Mouse (Mus musculus) G1E (cell line): ENCODE results near the gene Patl1. TPM values are rescaled to one million over a fixed set of nuclear protein-coding genes. Genes with fewer than 3 reads are reported as not detected.

Experiments used
- ATAC-seq: 2 replicates; pipeline ENCODE4 v1.8.0; 2016; ENCODE audit warnings: mild to moderate bottlenecking; ENCODE audit not compliant: insufficient number of reproducible peaks, poor library complexity, low FRiP score, severe bottlenecking; ENCODE audit errors: extremely low read depth
- DNase-seq: peaks from one replicate; pipeline ENCODE4 v3.0.0; 2012; ENCODE audit warnings: low spot score
- H3K27me3 ChIP-seq: 2 replicates; pipeline ENCODE4 v1.6.1; 2012; ENCODE audit warnings: mild to moderate bottlenecking, low read length, inconsistent platforms; ENCODE audit not compliant: insufficient read depth
- H3K36me3 ChIP-seq: replicated peaks from 2 replicates; pipeline ENCODE3; 2012; ENCODE audit warnings: mild to moderate bottlenecking, inconsistent platforms
- H3K4me1 ChIP-seq: 2 replicates; pipeline ENCODE4 v1.6.1; 2012; ENCODE audit warnings: low read depth, low read length, inconsistent platforms, mixed read lengths; ENCODE audit not compliant: insufficient read depth
- H3K4me3 ChIP-seq: 2 replicates; pipeline ENCODE4 v1.5.1; 2012; ENCODE audit warnings: low read depth, mild to moderate bottlenecking, inconsistent platforms, low read length, moderate library complexity, mixed read lengths
- H3K9me3 ChIP-seq: replicated peaks from 2 replicates; pipeline ENCODE4 v1.6.1; 2012; ENCODE audit warnings: inconsistent platforms
- CTCF ChIP-seq: IDR thresholded peaks from 2 replicates; pipeline ENCODE4 v1.5.1; 2012; ENCODE audit warnings: low read depth, low read length, inconsistent platforms, mixed read lengths
- GATA1 ChIP-seq: IDR thresholded peaks from 2 replicates; pipeline ENCODE4 v1.6.1; 2012; ENCODE audit warnings: borderline replicate concordance, low read length, inconsistent platforms, mixed read lengths
- GATA2 ChIP-seq: IDR thresholded peaks from 2 replicates; pipeline ENCODE4 v1.6.1; 2012; ENCODE audit warnings: low read depth, low read length, inconsistent platforms, borderline replicate concordance
- POLR2AphosphoS5 ChIP-seq: IDR thresholded peaks from 2 replicates; pipeline ENCODE4 v1.6.1; 2012; ENCODE audit warnings: low read depth, low read length, inconsistent platforms; ENCODE audit not compliant: insufficient replicate concordance
- TAL1 ChIP-seq: conservative IDR thresholded peaks from 2 replicates; pipeline ENCODE4 v1.6.1; 2012; ENCODE audit warnings: low read depth, low read length, inconsistent platforms, mixed read lengths
- polyA plus RNA-seq: library from polyadenylated mRNA; stranded (reverse); fragments of >175 nt; gene quantifications from 2 replicates; pipeline ENCODE4 v1.2.3, GENCODE M21; 2012
- total RNA-seq, 2 experiments: library from RNA; stranded (forward) in 1 of 2; stranded (reverse) in 1 of 2; fragments of 200-1000 nt in 1 of 2; fragments of >200 nt in 1 of 2; fragmentation: Nextera tagmentation in 1 of 2; gene quantifications; 2 replicates each; pipeline ENCODE4 v1.2.3; 2014 to 2017

Patl1 gene
- total and polyA plus RNA-seq, 3 experiments: 17.7 to 59.4 (median 20.4) TPM

DNA sequence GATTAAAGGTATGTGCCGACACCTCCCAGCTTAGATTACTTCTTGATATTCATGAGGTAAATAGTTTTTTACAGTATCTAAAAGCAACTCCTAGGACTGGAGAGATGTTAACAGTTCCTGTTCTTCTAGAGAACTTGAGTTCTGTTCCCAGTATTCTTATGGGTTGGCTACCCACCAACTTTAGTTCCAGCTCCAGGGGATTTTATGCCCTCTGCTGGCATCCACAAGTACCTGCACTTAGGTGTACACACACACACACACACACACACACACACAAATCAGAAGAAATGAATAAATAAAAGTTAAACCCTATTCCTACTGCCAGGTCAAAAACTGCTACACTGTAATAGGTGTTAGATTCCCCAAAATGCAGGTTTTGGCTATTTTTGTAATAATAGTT is 52.1 kb downstream of the Patl1 start:
- no peak for TF ChIP-seq CTCF
- TF ChIP-seq GATA2: no peak
- TF ChIP-seq TAL1: no peak
- no peak for TF ChIP-seq GATA1
- TF ChIP-seq POLR2AphosphoS5: no peak
- no peak for DNase-seq
- no peak for ATAC-seq
- Histone ChIP-seq H3K4me1 (peaks cover 25% of the 10 kb centered on the region), H3K4me3 (peak overlapping the region; percentile 69; the same call in 1 of the 2 replicates), H3K27me3 (peaks cover 5% of the 10 kb centered on the region; the same call in 1 of the 2 replicates), H3K36me3 (peaks cover 14% of the 10 kb centered on the region), H3K9me3 (no peaks in the 10 kb centered on the region)

DNA sequence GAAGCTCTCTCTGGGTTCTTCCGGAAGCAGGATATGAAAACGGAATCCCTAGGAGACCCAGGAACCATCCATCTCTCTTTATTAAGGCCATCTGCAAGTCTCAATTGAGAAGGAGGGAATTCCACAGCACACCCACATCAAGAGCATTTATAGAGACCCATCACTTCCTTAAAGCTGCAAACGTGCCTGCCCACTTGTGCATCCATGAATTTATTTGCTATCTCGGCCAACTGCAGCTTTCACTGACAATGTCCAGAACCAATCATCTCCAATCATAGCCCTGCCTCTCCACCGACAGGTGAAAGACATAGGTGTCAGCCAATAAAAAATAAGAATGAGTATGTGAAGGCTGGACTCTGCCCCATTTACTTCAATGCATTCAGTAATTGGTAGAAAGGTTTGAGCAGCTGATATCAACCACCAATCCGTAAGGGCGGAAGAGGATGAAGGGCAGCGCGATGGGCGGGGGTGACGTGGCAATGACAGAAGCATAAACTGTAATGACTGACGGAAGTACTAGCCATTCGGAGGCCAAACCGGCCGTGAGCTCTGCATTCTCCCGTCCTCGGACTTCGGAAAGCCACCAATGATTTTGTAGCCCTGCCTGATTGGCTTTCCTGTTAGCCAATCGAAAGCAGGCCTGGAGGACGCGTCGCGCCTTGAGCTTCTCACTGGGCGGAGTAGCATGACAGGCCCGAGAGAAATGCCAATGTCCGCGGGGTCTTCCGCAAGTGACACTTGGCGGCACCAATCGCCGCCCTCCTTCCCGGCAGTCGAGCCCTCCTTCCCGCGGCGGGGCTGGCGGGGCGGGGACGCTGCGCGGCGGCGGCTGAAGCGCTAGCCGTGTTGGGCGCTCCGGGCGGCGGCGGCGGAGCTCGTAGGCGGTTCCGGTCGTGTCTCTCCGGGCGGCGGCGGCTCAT is 53.1 kb downstream of the Patl1 start, which contains the start of gene Osbp:
TSS of gene Osbp (plus strand) at position 919 of the 920 bp plus-strand sequence.
- peak within 1 kb of the TSS; percentile 92 for H3K4me3 ChIP-seq
- no peaks in the 10 kb centered on the region for H3K9me3 ChIP-seq
- peaks cover 5% of the 10 kb centered on the region; the same call in 1 of the 2 replicates for H3K27me3 ChIP-seq
- peaks cover 23% of the 10 kb centered on the region for H3K36me3 ChIP-seq
- no peak for TF ChIP-seq GATA1
- H3K4me1 ChIP-seq: peaks cover 26% of the 10 kb centered on the region
- DNase-seq: peak; percentile 98
- peak; percentile 93 for ATAC-seq

DNA sequence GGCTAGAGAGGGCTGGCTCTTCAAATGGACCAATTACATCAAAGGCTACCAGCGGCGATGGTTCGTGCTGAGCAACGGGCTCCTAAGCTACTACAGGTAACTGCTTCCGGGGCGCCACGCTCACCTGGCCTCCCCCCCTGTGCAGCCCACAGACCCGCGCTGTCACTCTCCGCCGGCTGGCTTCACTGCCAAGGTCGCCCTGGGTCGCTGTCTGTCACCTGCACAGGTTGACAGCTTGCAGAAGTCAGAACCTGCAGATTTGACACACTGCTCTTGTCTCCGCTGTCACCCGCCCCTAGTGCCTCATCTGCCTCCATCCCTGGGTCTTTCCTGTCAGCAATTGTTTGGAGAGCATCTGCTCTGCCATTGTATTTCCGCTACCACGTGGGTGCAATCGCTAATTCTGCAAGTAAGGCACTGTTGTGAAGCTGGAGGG is 54.0 kb downstream of the Patl1 start:
- ATAC-seq: no peak
- TF ChIP-seq POLR2AphosphoS5 (no peak), GATA1 (no peak), GATA2 (no peak), TAL1 (no peak), CTCF (no peak)
- Histone ChIP-seq H3K27me3 (peaks cover 2% of the 10 kb centered on the region; the same call in 1 of the 2 replicates), H3K9me3 (no peaks in the 10 kb centered on the region), H3K4me3 (peak overlapping the region; percentile 92), H3K4me1 (peaks cover 26% of the 10 kb centered on the region), H3K36me3 (peaks cover 33% of the 10 kb centered on the region)
- peak; percentile 18 for DNase-seq

DNA sequence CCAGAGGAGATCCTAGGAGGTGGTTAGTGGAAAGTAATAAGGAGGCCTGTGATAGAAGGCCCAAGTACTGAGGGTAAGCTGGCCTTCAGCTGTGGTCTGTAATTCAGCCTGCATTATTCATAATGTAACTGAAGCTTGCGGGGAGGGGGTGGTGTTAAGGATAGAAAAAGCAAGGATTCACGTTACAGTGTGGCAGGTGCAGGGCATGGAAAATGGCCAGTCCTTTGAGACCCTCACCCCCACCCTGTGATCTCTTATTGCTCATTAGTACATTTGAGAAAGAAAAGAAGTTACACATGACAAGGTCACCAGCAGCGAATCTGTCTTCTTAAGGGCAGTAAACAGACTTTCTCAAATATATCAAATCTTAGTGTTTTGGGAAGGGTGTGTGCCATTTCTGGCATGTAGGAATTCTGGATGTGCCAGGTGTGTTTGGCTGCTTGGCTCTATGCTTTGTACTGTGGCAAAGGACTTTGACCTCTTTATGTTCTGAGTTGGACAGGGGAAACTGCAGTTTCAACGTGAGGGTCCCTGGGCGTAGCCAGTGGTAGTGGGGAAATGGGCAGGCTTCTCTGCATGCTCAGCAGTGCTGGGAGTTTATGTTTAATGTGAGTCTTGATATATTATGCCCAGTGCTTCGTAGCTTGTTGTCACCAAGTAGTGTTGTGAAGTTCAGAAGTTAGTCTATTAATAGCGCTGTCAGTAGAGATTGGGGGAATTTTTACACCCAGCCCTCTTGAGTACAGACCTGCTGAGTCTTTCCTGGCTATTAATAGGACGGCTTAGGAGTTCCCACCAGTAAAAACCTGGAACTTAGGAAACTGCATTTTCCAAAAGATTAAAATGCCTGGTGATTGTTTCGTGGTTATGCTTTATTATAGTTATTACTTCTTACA is 57.2 kb downstream of the Patl1 start:
- Histone ChIP-seq H3K4me3 (no peak overlapping the region), H3K27me3 (no peaks in the 10 kb centered on the region), H3K9me3 (no peaks in the 10 kb centered on the region), H3K4me1 (peaks cover 26% of the 10 kb centered on the region), H3K36me3 (peaks cover 65% of the 10 kb centered on the region)
- ATAC-seq: no peak
- TF ChIP-seq CTCF: no peak
- TF ChIP-seq GATA2: no peak
- TF ChIP-seq TAL1: no peak
- no peak for TF ChIP-seq GATA1
- no peak for TF ChIP-seq POLR2AphosphoS5
- DNase-seq: no peak

DNA sequence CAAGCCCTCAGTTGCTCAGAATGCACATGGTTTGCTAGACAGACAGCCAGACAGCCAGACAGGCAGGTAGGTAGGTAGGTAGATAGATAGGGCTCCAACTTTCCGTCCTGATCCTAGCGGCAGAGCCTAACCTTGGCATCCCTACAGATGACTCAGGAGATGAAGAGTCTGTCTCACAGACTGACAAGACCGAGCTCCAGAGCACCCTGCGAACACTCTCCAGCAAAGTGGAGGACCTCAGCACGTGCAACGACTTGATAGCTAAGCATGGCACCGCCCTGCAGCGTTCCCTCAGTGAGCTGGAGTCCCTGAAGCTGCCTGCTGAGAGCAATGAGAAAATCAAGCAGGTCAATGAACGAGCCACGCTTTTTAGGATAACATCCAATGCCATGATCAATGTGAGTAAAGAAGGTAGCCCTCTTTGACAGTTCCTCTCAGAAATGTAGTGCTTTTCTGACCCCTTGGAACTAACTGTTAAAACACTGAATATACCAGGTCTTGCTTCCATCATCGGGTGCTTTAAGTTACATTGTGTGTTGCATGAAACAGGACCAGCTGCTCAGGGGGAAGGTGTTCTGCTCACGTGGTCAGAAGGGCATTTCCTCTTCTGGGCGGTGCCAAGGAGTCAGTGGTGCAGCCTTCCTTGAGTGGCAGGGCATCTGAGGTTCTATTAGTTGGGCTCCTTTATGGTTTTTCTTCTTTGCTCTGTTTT is 61.5 kb downstream of the Patl1 start:
- Histone ChIP-seq H3K4me3 (no peak overlapping the region), H3K36me3 (peaks cover 99% of the 10 kb centered on the region), H3K9me3 (no peaks in the 10 kb centered on the region), H3K4me1 (peaks cover 11% of the 10 kb centered on the region; the same call in 1 of the 2 replicates), H3K27me3 (no peaks in the 10 kb centered on the region)
- TF ChIP-seq POLR2AphosphoS5: no peak
- no peak for TF ChIP-seq TAL1
- TF ChIP-seq CTCF: no peak
- no peak for TF ChIP-seq GATA2
- TF ChIP-seq GATA1: no peak
- DNase-seq (no peak), ATAC-seq (no peak)
